Mouse (Mus musculus) forebrain, embryonic 13.5 days (tissue): ENCODE results near the gene Fuca2. TPM values are rescaled to one million over a fixed set of nuclear protein-coding genes. Genes with fewer than 3 reads are reported as not detected.

Experiments
- ATAC-seq: fragments of 200-750 bp; cut with Nextera tagmentation; 2 replicates; pipeline ENCODE4 v1.8.0; 2017
- H3K27ac ChIP-seq: fragments of 300-500 bp; sonication (generic); 2 replicates; pipeline ENCODE4 v1.5.1; 2015; ENCODE audit warnings: inconsistent platforms, mild to moderate bottlenecking, moderate library complexity
- H3K27me3 ChIP-seq: fragments of 300-500 bp; sonication (generic); 2 replicates; pipeline ENCODE4 v1.6.1; 2015; ENCODE audit warnings: mild to moderate bottlenecking, inconsistent platforms
- H3K36me3 ChIP-seq: fragments of 300-500 bp; sonication (generic); 2 replicates; pipeline ENCODE4 v1.6.1; 2015; ENCODE audit warnings: mild to moderate bottlenecking, inconsistent platforms; ENCODE audit not compliant: poor library complexity, severe bottlenecking
- H3K4me1 ChIP-seq: fragments of 300-500 bp; sonication (generic); 2 replicates; pipeline ENCODE4 v1.6.1; 2015; ENCODE audit warnings: inconsistent platforms
- H3K4me2 ChIP-seq: fragments of 300-500 bp; sonication (generic); 2 replicates; pipeline ENCODE4 v1.6.1; 2015; ENCODE audit warnings: inconsistent platforms, mild to moderate bottlenecking, moderate library complexity
- H3K4me3 ChIP-seq: fragments of 300-500 bp; sonication (generic); 2 replicates; pipeline ENCODE4 v1.5.1; 2015; ENCODE audit warnings: mild to moderate bottlenecking, inconsistent platforms
- H3K9ac ChIP-seq: fragments of 300-500 bp; sonication (generic); 2 replicates; pipeline ENCODE4 v1.6.1; 2015; ENCODE audit warnings: mild to moderate bottlenecking, inconsistent platforms
- H3K9me3 ChIP-seq: fragments of 300-500 bp; sonication (generic); replicated peaks from 2 replicates; pipeline ENCODE4 v1.6.1; 2016; ENCODE audit warnings: inconsistent platforms
- WGBS: fragments of 180-500 bp; shearing (Covaris S2); methylation state at CpG from one replicate; pipeline ENCODE4 v1.1.7; 2015; 5-methylcytosine and 5-hydroxymethylcytosine counted together
- polyA plus RNA-seq: library from polyadenylated mRNA; unstranded; fragments of >200 nt; fragmentation: Nextera tagmentation; extraction: Ambion mirVana; gene quantifications from 2 replicates; pipeline ENCODE4 v1.2.1, GENCODE M21; 2015

The Fuca2 gene
- polyA plus RNA-seq, 1 experiment from 2014 or later = 16.8 TPM

DNA sequence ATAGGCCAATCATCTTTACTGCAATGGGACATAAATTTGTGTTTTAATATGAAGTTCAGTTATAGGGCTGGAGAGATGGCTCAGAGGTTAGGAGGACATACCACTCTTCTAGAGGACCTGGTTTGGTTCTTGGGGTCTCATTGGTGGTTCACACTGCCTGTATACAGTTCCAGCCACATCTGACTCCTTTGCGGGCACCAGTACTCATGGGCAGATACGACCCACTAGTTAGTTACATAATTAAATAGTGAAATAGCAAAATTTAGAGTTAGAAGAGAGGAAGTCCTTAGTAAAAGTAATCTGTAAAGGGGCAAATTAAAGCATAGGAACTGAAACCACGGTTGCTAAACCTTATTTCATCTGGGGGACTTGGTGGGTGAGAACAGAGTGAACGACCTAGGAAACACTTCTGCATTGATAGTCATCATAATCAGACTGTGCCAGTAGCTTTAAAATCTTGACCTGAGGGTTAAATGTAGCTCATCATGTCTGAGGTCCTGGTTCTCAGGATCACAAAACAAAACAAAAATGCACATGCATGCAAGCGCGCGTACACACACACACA is 40.5 kb downstream of the Fuca2 start:
- no peak overlapping the region for H3K4me3 ChIP-seq
- H3K27ac ChIP-seq = no peak overlapping the region
- no peak overlapping the region for H3K4me2 ChIP-seq
- no peaks in the 10 kb centered on the region for H3K9me3 ChIP-seq
- no peak overlapping the region for H3K9ac ChIP-seq
- H3K4me1 ChIP-seq = no peaks in the 10 kb centered on the region
- no peak for ATAC-seq
- peaks cover 33% of the 10 kb centered on the region for H3K36me3 ChIP-seq
- WGBS = 92% methylated on average over 7 of the region's 7 CpGs
- no peaks in the 10 kb centered on the region for H3K27me3 ChIP-seq

DNA sequence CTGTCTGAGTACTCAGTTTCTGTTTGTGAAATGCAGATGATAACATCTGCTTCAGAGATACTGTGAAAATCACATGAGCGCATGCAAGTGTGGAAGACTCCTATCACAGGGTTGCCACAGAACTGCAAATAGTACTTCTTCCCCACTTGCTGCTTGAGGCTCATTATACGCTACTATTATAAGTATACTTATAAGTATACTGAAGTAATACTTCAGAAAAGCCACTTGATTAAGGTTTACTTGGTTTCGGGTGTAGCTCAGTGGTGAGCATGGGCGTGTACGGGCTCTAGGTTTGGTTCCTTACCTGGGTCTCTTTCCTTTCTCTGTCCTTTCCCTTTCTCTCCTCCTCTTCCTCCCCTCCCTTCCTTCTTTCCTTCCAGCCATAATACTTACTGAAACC is 42.4 kb downstream of the Fuca2 start:
- H3K9ac ChIP-seq = no peak overlapping the region
- no peak overlapping the region for H3K4me2 ChIP-seq
- H3K9me3 ChIP-seq = no peaks in the 10 kb centered on the region
- peaks cover 29% of the 10 kb centered on the region for H3K36me3 ChIP-seq
- H3K4me1 ChIP-seq = no peaks in the 10 kb centered on the region
- no peak overlapping the region for H3K27ac ChIP-seq
- H3K4me3 ChIP-seq = no peak overlapping the region
- no peak for ATAC-seq
- H3K27me3 ChIP-seq = no peaks in the 10 kb centered on the region
- WGBS = over 99% methylated on average over 5 of the region's 5 CpGs

DNA sequence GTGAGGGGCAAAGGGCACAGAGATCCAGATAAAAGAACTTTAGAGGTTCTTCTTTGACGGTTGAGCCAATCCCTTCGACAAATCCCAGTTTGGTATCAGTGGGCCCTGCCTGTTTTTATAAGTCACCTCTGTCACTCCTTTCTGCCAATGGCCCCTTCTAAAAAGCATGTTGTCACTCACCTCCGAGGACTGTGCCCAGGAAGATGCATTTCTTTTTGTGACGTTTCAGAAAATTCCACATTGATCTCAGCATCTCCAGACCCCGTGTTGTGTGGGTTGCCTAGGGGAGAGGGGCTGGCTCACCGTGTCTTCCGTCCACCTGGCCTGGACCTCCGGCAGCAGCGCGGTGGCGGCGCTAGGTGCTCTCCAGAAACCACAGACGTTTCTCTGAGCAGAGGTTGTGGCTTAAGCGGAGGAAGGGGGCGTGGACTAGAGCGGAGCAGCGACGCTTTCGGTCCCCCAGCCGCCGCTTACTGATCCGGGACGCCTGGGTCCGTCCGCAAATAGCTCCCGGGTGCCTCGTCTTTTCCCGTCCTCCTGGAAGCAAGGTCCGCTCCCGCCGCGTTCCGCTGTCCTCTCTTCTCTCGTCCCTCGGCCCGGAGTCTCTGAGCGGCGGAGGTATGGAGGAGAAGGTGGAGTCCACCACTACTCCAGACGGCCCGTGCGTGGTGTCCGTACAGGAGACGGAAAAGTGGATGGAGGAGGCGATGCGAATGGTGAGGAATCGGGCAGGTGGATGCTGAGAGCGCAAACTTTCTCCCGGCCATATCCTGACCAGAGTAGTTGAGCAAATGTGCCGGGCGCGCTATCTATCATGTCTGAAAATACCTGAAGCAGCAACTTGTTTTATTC is 53.5 kb downstream of the Fuca2 start, which contains the start of the genes Adat2 and Pex3:
TSS of gene Adat2 (plus strand) at position 249 of the 852 bp plus-strand sequence.
TSS of gene Pex3 (minus strand) at position 497 of the 852 bp plus-strand sequence.
- Histone ChIP-seq H3K36me3 (no peaks in the 10 kb centered on the region; the same call in 1 of the 2 replicates), H3K27me3 (no peaks in the 10 kb centered on the region), H3K9ac (peak within 1 kb of the TSS; percentile 83), H3K4me3 (peak within 1 kb of the TSS; percentile 79), H3K27ac (no peak within 1 kb of the TSS; the same call in 1 of the 2 replicates), H3K4me1 (peaks cover 13% of the 10 kb centered on the region), H3K9me3 (no peaks in the 10 kb centered on the region), H3K4me2 (peak within 1 kb of the TSS; percentile 68)
- WGBS = under 1% methylated on average over 51 of the region's 51 CpGs
- ATAC-seq = peak; percentile 98

DNA sequence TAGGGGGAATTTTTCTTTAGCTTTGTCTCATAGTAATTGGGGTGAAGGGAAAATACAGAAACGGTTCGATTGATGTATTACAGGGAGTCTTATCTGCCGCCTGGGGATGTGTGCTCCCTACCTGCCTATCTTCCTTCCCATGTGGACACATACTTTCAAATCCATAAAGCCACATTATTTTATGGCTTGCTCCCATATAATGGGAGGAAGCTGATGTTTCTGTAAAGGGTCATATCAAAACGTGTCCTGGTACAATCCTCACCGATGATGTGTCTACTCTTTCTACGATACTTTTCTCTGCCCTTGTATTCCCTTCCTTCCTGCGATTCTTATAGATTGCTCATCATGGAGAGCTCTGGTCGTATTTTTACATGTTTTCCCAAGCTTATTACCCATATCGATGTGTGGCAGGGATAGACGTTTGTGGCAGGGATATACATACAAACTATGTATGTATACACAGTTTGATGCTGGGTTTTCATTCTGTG is 54.2 kb downstream of the Fuca2 start:
- peaks cover 13% of the 10 kb centered on the region for H3K4me1 ChIP-seq
- 28% methylated on average over 10 of the region's 10 CpGs for WGBS
- no peak overlapping the region for H3K27ac ChIP-seq
- peak overlapping the region; percentile 68 for H3K4me2 ChIP-seq
- H3K36me3 ChIP-seq = no peaks in the 10 kb centered on the region; the same call in 1 of the 2 replicates
- H3K4me3 ChIP-seq = peak overlapping the region; percentile 79
- H3K27me3 ChIP-seq = no peaks in the 10 kb centered on the region
- peak; percentile 36 for ATAC-seq
- H3K9ac ChIP-seq = peak overlapping the region; percentile 83
- H3K9me3 ChIP-seq = no peaks in the 10 kb centered on the region

DNA sequence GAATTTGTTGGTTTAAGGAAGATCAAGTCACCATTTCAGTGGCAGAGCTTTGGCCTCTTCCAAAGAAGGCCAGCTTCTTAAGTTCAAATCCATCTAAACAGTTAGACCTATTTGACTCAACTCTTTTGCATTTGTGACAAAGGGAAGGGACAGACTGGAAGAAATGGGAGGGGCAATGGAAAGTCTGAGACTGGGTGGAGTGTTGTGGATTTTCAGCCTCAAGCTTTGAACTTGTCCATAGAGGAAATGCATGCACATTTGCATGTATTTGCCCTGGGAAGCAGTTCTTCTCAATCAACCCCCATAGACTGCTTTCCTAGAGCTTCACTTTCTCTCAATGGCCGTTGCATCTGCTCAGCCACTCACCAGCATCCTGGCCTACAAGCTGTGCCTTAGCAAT is 55.0 kb downstream of the Fuca2 start:
- no peak overlapping the region; the same call in 1 of the 2 replicates for H3K9ac ChIP-seq
- H3K4me2 ChIP-seq = no peak overlapping the region
- no peaks in the 10 kb centered on the region; the same call in 1 of the 2 replicates for H3K36me3 ChIP-seq
- no peaks in the 10 kb centered on the region for H3K9me3 ChIP-seq
- peaks cover 13% of the 10 kb centered on the region for H3K4me1 ChIP-seq
- WGBS = 88% methylated on average over 1 of the region's 1 CpGs
- no peaks in the 10 kb centered on the region for H3K27me3 ChIP-seq
- H3K4me3 ChIP-seq = no peak overlapping the region
- no peak for ATAC-seq
- no peak overlapping the region for H3K27ac ChIP-seq

DNA sequence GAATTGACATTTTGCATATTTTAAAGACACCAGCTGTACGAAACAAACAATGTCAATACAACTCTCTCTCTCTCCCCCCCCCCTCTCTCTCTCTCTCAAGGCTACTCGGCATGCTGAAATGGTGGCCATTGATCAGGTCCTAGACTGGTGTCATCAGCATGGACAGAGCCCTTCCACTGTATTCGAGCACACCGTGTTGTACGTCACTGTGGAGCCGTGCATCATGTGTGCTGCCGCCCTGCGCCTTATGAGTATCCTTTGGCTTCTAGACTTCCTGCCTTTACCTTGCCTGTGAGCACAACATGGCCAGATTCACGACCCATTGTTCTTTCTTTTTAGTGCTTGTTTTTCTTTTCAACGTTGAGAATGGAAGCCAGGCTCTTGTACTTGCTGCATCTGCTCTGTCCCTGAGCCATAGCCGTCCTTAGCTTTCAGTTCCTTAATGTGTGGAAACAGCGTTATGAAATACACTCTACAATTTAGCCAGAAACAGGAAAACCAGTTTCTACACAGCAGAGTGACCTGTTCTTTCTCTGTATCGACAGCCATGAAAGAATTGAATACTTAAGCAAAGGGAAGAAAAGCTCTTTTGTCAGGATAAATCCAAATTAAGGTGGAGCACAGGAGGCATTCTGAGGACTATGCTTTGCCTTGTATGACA is 60.8 kb downstream of the Fuca2 start:
- Histone ChIP-seq H3K9me3 (no peaks in the 10 kb centered on the region), H3K36me3 (peaks cover 13% of the 10 kb centered on the region; the same call in 1 of the 2 replicates), H3K27me3 (no peaks in the 10 kb centered on the region), H3K27ac (no peak overlapping the region), H3K9ac (no peak overlapping the region), H3K4me2 (no peak overlapping the region), H3K4me3 (no peak overlapping the region), H3K4me1 (0 out of 2 replicates have a peak, but pooled peaks cover 3% of the 10 kb centered on the region)
- 92% methylated on average over 13 of the region's 13 CpGs for WGBS
- ATAC-seq = no peak

DNA sequence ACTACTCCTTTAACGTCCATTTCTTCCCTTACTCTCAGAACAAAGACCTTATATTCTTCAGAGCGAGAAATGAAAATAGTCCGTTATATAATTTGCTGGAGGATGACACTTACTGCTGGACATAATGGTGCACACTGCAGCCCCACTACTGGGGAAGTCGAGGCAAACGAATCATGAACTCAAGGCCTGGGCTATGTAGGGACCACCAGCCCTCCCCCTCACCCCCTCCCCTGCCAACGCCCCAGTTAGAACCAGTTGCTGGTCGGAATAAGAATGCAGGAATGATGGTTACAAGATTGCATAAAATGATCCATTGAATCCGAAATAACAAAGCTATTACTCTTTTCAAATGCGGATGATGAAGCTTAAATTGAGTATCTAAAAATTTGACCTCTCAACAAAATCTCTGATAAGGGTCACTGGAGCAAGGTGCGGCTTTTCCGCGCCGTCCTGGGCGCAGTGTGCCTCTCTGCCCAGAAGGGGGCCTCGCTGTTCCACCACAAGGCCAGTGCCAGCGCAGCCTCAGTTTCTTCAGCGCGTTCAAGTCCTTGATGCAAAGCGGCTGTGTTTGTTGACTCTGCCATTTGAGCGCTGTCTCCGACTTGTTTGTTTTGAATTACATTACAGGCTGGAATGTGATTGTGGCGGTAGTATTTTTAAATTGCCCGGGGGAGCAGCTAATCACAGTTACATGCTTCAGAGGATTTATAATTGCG is 65.2 kb downstream of the Fuca2 start:
- peaks cover 5% of the 10 kb centered on the region; the same call in 1 of the 2 replicates for H3K4me1 ChIP-seq
- H3K27ac ChIP-seq = no peak overlapping the region
- H3K27me3 ChIP-seq = peaks cover 31% of the 10 kb centered on the region
- 28% methylated on average over 24 of the region's 24 CpGs for WGBS
- no peak overlapping the region for H3K9ac ChIP-seq
- H3K4me3 ChIP-seq = no peak overlapping the region
- 0 out of 2 replicates have a peak, but pooled peaks cover 13% of the 10 kb centered on the region for H3K36me3 ChIP-seq
- H3K9me3 ChIP-seq = no peaks in the 10 kb centered on the region
- peak overlapping the region; percentile 43 for H3K4me2 ChIP-seq
- peak; percentile 83 for ATAC-seq

DNA sequence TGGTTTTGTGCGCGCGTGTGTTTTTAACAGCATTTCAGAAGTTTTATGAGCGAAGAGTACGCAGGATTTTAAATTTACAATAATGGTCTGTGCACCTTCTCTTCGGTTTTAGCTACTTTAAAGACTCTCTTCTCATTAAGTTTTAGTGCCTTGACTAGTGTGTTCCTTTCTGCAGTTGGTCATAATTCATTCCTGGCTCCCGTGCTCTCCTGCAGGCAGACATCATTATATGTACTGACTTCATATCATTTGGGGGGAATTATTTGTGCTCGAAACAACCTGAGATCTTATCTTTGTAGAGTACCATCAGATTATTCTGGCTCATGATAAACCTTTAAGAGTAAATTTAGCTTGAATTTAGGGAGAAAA is 65.7 kb downstream of the Fuca2 start:
- Histone ChIP-seq H3K9me3 (no peaks in the 10 kb centered on the region), H3K27ac (no peak overlapping the region), H3K4me3 (no peak overlapping the region), H3K9ac (no peak overlapping the region), H3K4me2 (peak overlapping the region; percentile 43), H3K36me3 (0 out of 2 replicates have a peak, but pooled peaks cover 13% of the 10 kb centered on the region), H3K4me1 (peaks cover 10% of the 10 kb centered on the region; the same call in 1 of the 2 replicates), H3K27me3 (peaks cover 31% of the 10 kb centered on the region)
- WGBS = 67% methylated on average over 8 of the region's 8 CpGs
- no peak; the same call in 1 of the 2 replicates for ATAC-seq

DNA sequence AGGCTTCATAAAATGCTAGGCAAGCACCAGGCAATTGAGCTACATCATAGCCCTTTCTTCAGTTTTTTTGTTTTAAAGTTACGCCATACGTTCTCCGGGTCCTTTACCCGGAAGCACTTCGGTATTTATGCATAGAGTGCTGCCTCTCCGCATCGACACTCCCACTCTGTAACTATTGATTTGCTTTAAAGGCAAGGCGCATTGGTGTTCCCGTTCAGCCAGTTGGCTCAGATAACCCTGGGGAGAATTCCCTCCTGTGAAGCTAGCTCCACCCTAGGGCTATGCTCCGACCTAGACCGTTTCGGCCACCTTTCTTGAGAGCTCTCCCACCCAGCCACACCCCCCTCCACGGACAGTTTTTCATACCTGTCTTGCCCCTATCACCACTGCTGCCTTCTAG is 67.1 kb downstream of the Fuca2 start:
- ATAC-seq = no peak

More for the DNA sequence above, 67.1 kb downstream of the Fuca2 start:
- Histone ChIP-seq H3K9ac (no peak overlapping the region), H3K27me3 (peaks cover 39% of the 10 kb centered on the region), H3K4me3 (no peak overlapping the region), H3K9me3 (no peaks in the 10 kb centered on the region), H3K4me1 (peaks cover 14% of the 10 kb centered on the region; the same call in 1 of the 2 replicates), H3K4me2 (no peak overlapping the region), H3K36me3 (0 out of 2 replicates have a peak, but pooled peaks cover 7% of the 10 kb centered on the region), H3K27ac (no peak overlapping the region)
- 70% methylated on average over 13 of the region's 13 CpGs for WGBS
